Mouse (Mus musculus) liver, embryonic 14.5 days (tissue): ENCODE data around the gene Sinhcaf. TPM values are rescaled to one million over a fixed set of nuclear protein-coding genes. Genes with fewer than 3 reads are reported as not detected.
A peak's percentile ranks its signal among the peaks of the same experiment; 100 is the strongest.

Source experiments
- ATAC-seq: fragments of 200-750 bp; cut with Nextera tagmentation; 2 replicates; pipeline ENCODE4 v1.8.0; 2017; ENCODE audit warnings: moderate number of reproducible peaks, mild to moderate bottlenecking, moderate library complexity; ENCODE audit not compliant: insufficient read depth
- DNase-seq, 3 experiments: peaks; one replicate each; pipeline ENCODE4 v3.0.0-alpha.2; 2012 to 2013; ENCODE audit warnings: low read depth in 3 of 3, low spot score in 3 of 3
- H3K27ac ChIP-seq: fragments of 300-500 bp; sonication (generic); 2 replicates; pipeline ENCODE4 v1.5.1; 2014; ENCODE audit warnings: moderate library complexity, mild to moderate bottlenecking, control low read depth, inconsistent platforms
- H3K27me3 ChIP-seq: fragments of 300-500 bp; sonication (generic); 2 replicates; pipeline ENCODE4 v1.6.1; 2014; ENCODE audit warnings: mild to moderate bottlenecking, low read length, moderate library complexity; ENCODE audit not compliant: control insufficient read depth, insufficient read depth
- H3K36me3 ChIP-seq: fragments of 300-500 bp; sonication (generic); replicated peaks from 2 replicates; pipeline ENCODE4 v1.6.1; 2014; ENCODE audit warnings: low read depth; ENCODE audit not compliant: control insufficient read depth, insufficient read depth
- H3K4me1 ChIP-seq, 2 experiments: fragments of 200-500 bp in 1 of 2; fragments of 300-500 bp in 1 of 2; sonication (generic) in 1 of 2; replicated peaks; 2 replicates each; pipeline ENCODE4 v1.6.1; 2012 to 2014; ENCODE audit warnings: antibody characterized with exemption in 1 of 2, inconsistent platforms in 1 of 2, low read length in 1 of 2; ENCODE audit not compliant: control insufficient read depth in 2 of 2, insufficient read depth in 2 of 2
- H3K4me2 ChIP-seq: fragments of 300-500 bp; sonication (generic); 2 replicates; pipeline ENCODE4 v1.6.1; 2014; ENCODE audit warnings: low read depth, mild to moderate bottlenecking, control low read depth, moderate library complexity
- H3K4me3 ChIP-seq, 2 experiments: fragments of 200-500 bp in 1 of 2; fragments of 300-500 bp in 1 of 2; sonication (generic) in 1 of 2; 2 replicates each; pipeline ENCODE4 v1.5.1; 2012 to 2014; ENCODE audit warnings: low read depth in 2 of 2, low read length in 2 of 2, mild to moderate bottlenecking in 2 of 2, control low read depth in 1 of 2, inconsistent platforms in 1 of 2, moderate library complexity in 1 of 2; ENCODE audit not compliant: insufficient read depth in 1 of 2
- H3K9ac ChIP-seq: fragments of 300-500 bp; sonication (generic); replicated peaks from 2 replicates; pipeline ENCODE4 v1.6.1; 2014; ENCODE audit warnings: mild to moderate bottlenecking, control low read depth, moderate library complexity
- H3K9me3 ChIP-seq: fragments of 300-500 bp; sonication (generic); 2 replicates; pipeline ENCODE4 v1.6.1; 2016; ENCODE audit warnings: low read length, mixed read lengths; ENCODE audit not compliant: control insufficient read depth
- CTCF ChIP-seq: IDR thresholded peaks from 2 replicates; pipeline ENCODE4 v1.5.1; 2016; ENCODE audit warnings: antibody characterized with exemption, low read depth, control low read depth
- EP300 ChIP-seq: IDR thresholded peaks from 2 replicates; pipeline ENCODE4 v1.6.1; 2016; ENCODE audit warnings: antibody characterized with exemption, low read depth
- WGBS: fragments of 180-500 bp; shearing (Covaris S2); extraction: QIAGEN DNeasy Blood & Tissue Kit; methylation state at CpG from one replicate; pipeline ENCODE4 v1.1.7; 2014; ENCODE audit not compliant: insufficient replicate concordance; 5-methylcytosine and 5-hydroxymethylcytosine counted together
- polyA plus RNA-seq, 2 experiments: library from polyadenylated mRNA; depleted of rRNA in 1 of 2; stranded (reverse) in 1 of 2; unstranded in 1 of 2; fragments of >200 nt; fragmentation: Nextera tagmentation in 1 of 2; extraction: Ambion mirVana in 1 of 2; gene quantifications; 2 replicates each; pipeline versions ENCODE4 v1.2.1 to v1.2.3; 2012 to 2014

Sinhcaf gene
- polyA plus RNA-seq, 2 experiments, result 7.5 to 15.1 TPM

DNA sequence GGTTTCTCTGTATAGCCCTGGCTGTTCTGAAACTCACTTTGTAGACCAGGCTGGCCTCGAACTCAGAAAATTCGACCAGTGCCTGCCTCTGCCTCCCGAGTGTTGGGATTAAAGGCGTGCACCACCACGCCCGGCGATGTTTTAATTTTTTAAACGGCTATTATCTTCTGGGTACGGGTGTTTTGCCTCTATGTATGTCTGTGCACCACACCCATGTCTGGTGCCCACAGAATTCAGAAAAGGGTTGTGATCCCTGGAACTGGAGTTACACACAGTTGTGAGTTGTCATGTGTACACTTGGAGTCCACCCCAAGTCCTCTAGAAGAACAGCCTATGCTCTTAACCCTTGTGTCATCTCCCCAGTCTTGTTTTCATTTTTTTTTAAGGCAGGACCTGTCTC is 39.3 kb downstream of the Sinhcaf start:
- no peak overlapping the region for H3K9ac ChIP-seq
- 43% methylated on average over 9 of the region's 9 CpGs for WGBS

DNA sequence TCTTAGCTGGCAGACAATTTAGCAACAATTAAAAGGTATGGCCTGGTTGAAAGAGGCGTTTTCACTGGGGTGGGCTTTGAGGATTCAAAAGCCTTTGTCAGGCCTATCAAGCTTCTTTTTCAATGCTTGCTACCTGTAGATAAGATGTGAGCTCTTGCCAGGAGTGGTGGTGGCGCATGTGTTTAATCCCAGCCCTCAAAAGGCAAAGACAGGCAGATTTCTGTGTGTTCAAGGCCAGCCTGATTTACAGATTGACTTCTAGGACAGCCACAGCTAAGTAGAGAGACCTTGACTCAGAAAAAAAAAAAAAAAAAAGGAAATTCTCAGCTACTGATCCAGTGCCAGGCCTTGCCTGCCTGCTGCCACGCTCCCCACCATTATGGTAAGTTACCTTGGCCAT is 43.5 kb downstream of the Sinhcaf start:
- WGBS, result 40% methylated on average over 3 of the region's 3 CpGs
- H3K9ac ChIP-seq, result no peak overlapping the region
- H3K9me3 ChIP-seq, result no peaks in the 10 kb centered on the region
- DNase-seq, result no peak
- H3K36me3 ChIP-seq, result no peaks in the 10 kb centered on the region
- TF ChIP-seq EP300, result no peak
- no peak for TF ChIP-seq CTCF
- no peak overlapping the region for H3K4me2 ChIP-seq
- H3K4me3 ChIP-seq, result no peak overlapping the region
- no peak overlapping the region for H3K27ac ChIP-seq
- 0 out of 4 replicates have a peak, but pooled peaks cover 0 to 3% of the 10 kb centered on the region in 2 experiments for H3K4me1 ChIP-seq
- ATAC-seq, result no peak
- H3K27me3 ChIP-seq, result no peaks in the 10 kb centered on the region

More for the DNA sequence above, 39.3 kb downstream of the Sinhcaf start:
- ATAC-seq, result peak; percentile 40
- Histone ChIP-seq H3K4me1 (0 out of 4 replicates have a peak, but pooled peaks cover 0 to 3% of the 10 kb centered on the region in 2 experiments), H3K4me3 (no peak overlapping the region), H3K9me3 (no peaks in the 10 kb centered on the region), H3K36me3 (no peaks in the 10 kb centered on the region), H3K4me2 (no peak overlapping the region), H3K27ac (no peak overlapping the region), H3K27me3 (no peaks in the 10 kb centered on the region)
- peak in 1 of 3 experiments; percentile 20 for DNase-seq
- TF ChIP-seq CTCF (no peak), EP300 (no peak)

DNA sequence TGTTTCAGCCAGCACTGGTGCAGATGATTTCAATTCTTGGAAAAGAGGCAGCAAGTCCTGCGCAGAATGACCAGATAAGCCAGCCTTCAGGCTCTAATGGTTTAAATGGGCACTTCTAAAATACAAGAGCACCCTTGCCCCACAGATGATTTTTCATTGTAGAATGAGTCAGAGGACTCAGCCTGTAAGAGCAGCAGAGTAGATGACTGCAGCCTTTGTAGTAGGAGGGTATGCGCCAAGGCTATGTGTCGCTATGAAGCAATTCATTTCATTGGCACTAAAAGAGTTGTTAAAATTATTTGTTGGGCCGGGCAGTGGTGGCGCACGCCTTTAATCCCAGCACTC is 49.8 kb downstream of the Sinhcaf start:
- no peaks in the 10 kb centered on the region for H3K9me3 ChIP-seq
- no peaks in the 10 kb centered on the region for H3K36me3 ChIP-seq
- H3K9ac ChIP-seq, result peak overlapping the region; percentile 87
- 48% methylated on average over 6 of the region's 6 CpGs for WGBS
- DNase-seq, result no peak
- no peaks in the 10 kb centered on the region for H3K27me3 ChIP-seq
- ATAC-seq, result no peak
- peak overlapping the region; percentile 51; the same call in 1 of the 2 replicates for H3K27ac ChIP-seq
- peak overlapping the region; percentile 85 to 89 for H3K4me3 ChIP-seq
- TF ChIP-seq CTCF (no peak), EP300 (no peak)
- H3K4me1 ChIP-seq, result peaks cover 7 to 9% of the 10 kb centered on the region in 2 experiments
- peak overlapping the region; percentile 99 for H3K4me2 ChIP-seq

DNA sequence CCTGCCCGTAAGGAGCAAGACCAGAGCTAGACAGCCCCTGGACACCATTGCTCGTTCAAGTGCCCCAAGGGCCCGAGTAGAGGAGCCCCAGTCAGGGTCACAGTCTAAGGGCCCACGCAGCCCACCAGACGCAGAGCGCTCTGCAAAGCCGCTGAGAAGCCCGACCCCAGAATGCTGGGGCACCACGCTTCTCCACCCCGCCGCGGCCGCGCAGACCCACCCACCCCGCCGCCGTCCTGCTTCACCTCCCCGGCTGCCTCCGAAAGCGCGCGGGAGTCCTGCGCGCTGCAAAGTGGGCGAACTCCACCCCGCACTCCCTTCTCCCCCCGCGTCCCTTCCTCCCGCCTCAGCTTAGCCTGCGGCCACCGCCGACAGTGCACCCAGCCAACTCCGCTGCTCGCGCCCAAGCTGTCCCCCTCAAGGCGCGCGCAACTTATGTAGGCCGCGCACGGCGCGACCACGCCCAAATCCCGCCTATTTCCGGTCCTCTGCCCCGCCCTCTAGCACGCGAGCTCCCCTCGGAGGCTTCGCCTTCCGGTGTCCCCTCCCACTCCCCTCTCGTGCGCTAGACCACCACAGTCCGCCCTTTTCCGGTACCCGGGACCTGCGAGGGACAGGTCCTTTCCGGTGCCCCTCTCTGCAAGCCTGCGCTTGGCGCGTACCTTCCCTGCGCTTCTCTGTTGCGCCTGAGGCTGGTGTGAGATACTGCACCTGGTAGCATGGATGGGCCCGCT is 50.3 kb downstream of the Sinhcaf start, which contains the start of gene Caprin2:
TSS of gene Caprin2 (minus strand) at position 465 of the 734 bp plus-strand sequence.
- Histone ChIP-seq H3K36me3 (no peaks in the 10 kb centered on the region), H3K4me2 (peak within 1 kb of the TSS; percentile 99), H3K4me1 (peaks cover 7 to 9% of the 10 kb centered on the region in 2 experiments), H3K27ac (peak within 1 kb of the TSS; percentile 53), H3K27me3 (no peaks in the 10 kb centered on the region), H3K4me3 (peak within 1 kb of the TSS; percentile 85 to 89), H3K9me3 (no peaks in the 10 kb centered on the region), H3K9ac (peak within 1 kb of the TSS; percentile 87)
- ATAC-seq (peak; percentile 96), DNase-seq (peak; percentile 74 to 80 (median 75))
- WGBS, result under 1% methylated on average over 61 of the region's 65 CpGs
- TF ChIP-seq EP300, result no peak
- TF ChIP-seq CTCF, result peak; percentile 57
